Mouse (Mus musculus) MEL (cell line): ENCODE results near the gene Trit1. TPM values are rescaled to one million over a fixed set of nuclear protein-coding genes. Genes with fewer than 3 reads are reported as not detected.
"Not testable (repeated sequence)": the region's sequence is repeated elsewhere in the genome, so short reads cannot be mapped to it uniquely, and the experiment has no call there.

Experiments
- DNase-seq: peaks from one replicate; pipeline ENCODE4 v3.0.0; 2011; ENCODE audit warnings: low read depth, low spot score
- H3K27ac ChIP-seq: 2 replicates; pipeline ENCODE4 v1.5.1; 2012; ENCODE audit warnings: low read depth, mild to moderate bottlenecking, control low read depth, low read length, moderate library complexity; ENCODE audit not compliant: control insufficient read depth
- H3K27me3 ChIP-seq, 2 experiments: fragments of 150-350 bp in 1 of 2; sonication (generic) in 1 of 2; 2 replicates each; pipeline ENCODE4 v1.6.1; 2012; ENCODE audit warnings: low read length in 2 of 2, mild to moderate bottlenecking in 2 of 2, improper control_type of control experiment in 1 of 2, moderate library complexity in 1 of 2; ENCODE audit not compliant: insufficient read depth in 2 of 2, control insufficient read depth in 1 of 2
- H3K36me3 ChIP-seq, 2 experiments: 2 replicates each; pipeline ENCODE4 v1.6.1; 2012 to 2014; ENCODE audit warnings: low read length in 2 of 2, improper control_type of control experiment in 1 of 2, inconsistent platforms in 1 of 2, mild to moderate bottlenecking in 1 of 2; ENCODE audit not compliant: insufficient read depth in 2 of 2, control insufficient read depth in 1 of 2
- H3K4me1 ChIP-seq, 2 experiments: fragments of 150-350 bp in 1 of 2; sonication (generic) in 1 of 2; 2 replicates each; pipeline ENCODE4 v1.6.1; 2012; ENCODE audit warnings: low read length in 2 of 2, improper control_type of control experiment in 1 of 2, mild to moderate bottlenecking in 1 of 2; ENCODE audit not compliant: insufficient read depth in 2 of 2, control insufficient read depth in 1 of 2
- H3K4me3 ChIP-seq, 2 experiments: fragments of 150-350 bp in 1 of 2; sonication (generic) in 1 of 2; 2 replicates each; pipeline ENCODE4 v1.5.1; 2012; ENCODE audit warnings: low read depth in 2 of 2, low read length in 2 of 2, mild to moderate bottlenecking in 2 of 2, moderate library complexity in 2 of 2, control low read depth in 1 of 2, improper control_type of control experiment in 1 of 2; ENCODE audit not compliant: control insufficient read depth in 1 of 2, insufficient read depth in 1 of 2
- H3K79me2 ChIP-seq: 2 replicates; pipeline ENCODE4 v1.6.1; 2012; ENCODE audit warnings: mild to moderate bottlenecking, low read length, moderate library complexity; ENCODE audit not compliant: control insufficient read depth, poor library complexity, insufficient read depth
- H3K9ac ChIP-seq: 2 replicates; pipeline ENCODE4 v1.6.1; 2012; ENCODE audit warnings: low read depth, mild to moderate bottlenecking, control low read depth, low read length, moderate library complexity; ENCODE audit not compliant: control insufficient read depth, poor library complexity, severe bottlenecking
- H3K9me3 ChIP-seq: fragments of 150-350 bp; sonication (generic); replicated peaks from 2 replicates; pipeline ENCODE4 v1.6.1; 2012; ENCODE audit warnings: mild to moderate bottlenecking, low read length, improper control_type of control experiment, moderate library complexity; ENCODE audit not compliant: insufficient read depth
- BHLHE40 ChIP-seq: IDR thresholded peaks from 2 replicates; pipeline ENCODE4 v1.6.1; 2012; ENCODE audit warnings: low read depth, mild to moderate bottlenecking, inconsistent platforms, low read length, improper control_type of control experiment, borderline replicate concordance
- CHD1 ChIP-seq: IDR thresholded peaks from 2 replicates; pipeline ENCODE4 v1.6.1; 2012; ENCODE audit warnings: low read depth, mild to moderate bottlenecking, inconsistent platforms, low read length, improper control_type of control experiment
- CTCF ChIP-seq, 3 experiments: IDR thresholded peaks in 2 of 3; conservative IDR thresholded peaks in 1 of 3; 2 replicates each; pipeline ENCODE4 v1.5.1; 2011 to 2012; ENCODE audit warnings: low read length in 3 of 3, low read depth in 2 of 3, mild to moderate bottlenecking in 2 of 3, improper control_type of control experiment in 1 of 3, inconsistent platforms in 1 of 3, mixed read lengths in 1 of 3, moderate library complexity in 1 of 3; ENCODE audit not compliant: control insufficient read depth in 1 of 3, insufficient read depth in 1 of 3, poor library complexity in 1 of 3, severe bottlenecking in 1 of 3
- ELF1 ChIP-seq: IDR thresholded peaks from 2 replicates; pipeline ENCODE4 v1.6.1; 2014; ENCODE audit warnings: low read depth, mild to moderate bottlenecking, inconsistent platforms, low read length, improper control_type of control experiment, moderate library complexity
- EP300 ChIP-seq, 2 experiments: IDR thresholded peaks; 2 replicates each; pipeline ENCODE4 v1.6.1; 2011; ENCODE audit warnings: improper control_type of control experiment in 2 of 2, low read length in 2 of 2, low read depth in 1 of 2, mild to moderate bottlenecking in 1 of 2
- ETS1 ChIP-seq: IDR thresholded peaks from 2 replicates; pipeline ENCODE4 v1.6.1; 2012; ENCODE audit warnings: low read depth, mild to moderate bottlenecking, inconsistent platforms, low read length, improper control_type of control experiment, moderate library complexity
- GABPA ChIP-seq: IDR thresholded peaks from 2 replicates; pipeline ENCODE4 v1.6.1; 2012; ENCODE audit warnings: low read depth, mild to moderate bottlenecking, inconsistent platforms, low read length, improper control_type of control experiment, moderate library complexity
- MAZ ChIP-seq: IDR thresholded peaks from 2 replicates; pipeline ENCODE4 v1.6.1; 2012; ENCODE audit warnings: low read depth, mild to moderate bottlenecking, inconsistent platforms, low read length, improper control_type of control experiment
- NELFE ChIP-seq: IDR thresholded peaks from 2 replicates; pipeline ENCODE4 v1.6.1; 2011; ENCODE audit warnings: low read depth, low read length, improper control_type of control experiment
- NRF1 ChIP-seq: IDR thresholded peaks from 2 replicates; pipeline ENCODE4 v1.6.1; 2014; ENCODE audit warnings: low read depth, mild to moderate bottlenecking, inconsistent platforms, low read length, improper control_type of control experiment, moderate library complexity; ENCODE audit not compliant: poor library complexity, insufficient read depth, severe bottlenecking
- POLR2AphosphoS5 ChIP-seq: IDR thresholded peaks from 2 replicates; pipeline ENCODE4 v1.6.1; 2012; ENCODE audit warnings: low read depth, borderline replicate concordance, mild to moderate bottlenecking, inconsistent platforms, low read length, moderate library complexity, mixed read lengths
- SIN3A ChIP-seq: IDR thresholded peaks from 2 replicates; pipeline ENCODE4 v1.6.1; 2012; ENCODE audit warnings: low read length, improper control_type of control experiment, inconsistent platforms
- SMC3 ChIP-seq: IDR thresholded peaks from 2 replicates; pipeline ENCODE4 v1.6.1; 2011; ENCODE audit warnings: low read depth, low read length, improper control_type of control experiment
- UBTF ChIP-seq: IDR thresholded peaks from 2 replicates; pipeline ENCODE4 v1.6.1; 2012; ENCODE audit warnings: low read depth, mild to moderate bottlenecking, inconsistent platforms, low read length, improper control_type of control experiment, moderate library complexity, borderline replicate concordance; ENCODE audit not compliant: insufficient read depth
- USF1 ChIP-seq: IDR thresholded peaks from 2 replicates; pipeline ENCODE4 v1.6.1; 2014; ENCODE audit warnings: low read depth, mild to moderate bottlenecking, inconsistent platforms, low read length, improper control_type of control experiment, moderate library complexity
- ZC3H11A ChIP-seq: IDR thresholded peaks from 2 replicates; pipeline ENCODE4 v1.6.1; 2012; ENCODE audit warnings: low read depth, mild to moderate bottlenecking, inconsistent platforms, low read length, improper control_type of control experiment
- ZKSCAN1 ChIP-seq: IDR thresholded peaks from 2 replicates; pipeline ENCODE4 v1.6.1; 2012; ENCODE audit warnings: low read depth, mild to moderate bottlenecking, inconsistent platforms, low read length, improper control_type of control experiment, moderate library complexity
- ZMIZ1 ChIP-seq: IDR thresholded peaks from 2 replicates; pipeline ENCODE4 v1.6.1; 2012; ENCODE audit warnings: low read depth, mild to moderate bottlenecking, inconsistent platforms, low read length, improper control_type of control experiment, moderate library complexity
- ZNF384 ChIP-seq: IDR thresholded peaks from 2 replicates; pipeline ENCODE4 v1.6.1; 2012; ENCODE audit warnings: low read depth, mild to moderate bottlenecking, inconsistent platforms, low read length, improper control_type of control experiment
- polyA plus RNA-seq, 2 experiments: library from polyadenylated mRNA; stranded (reverse) in 1 of 2; unstranded in 1 of 2; fragments of >175 nt in 1 of 2; fragments of >200 nt in 1 of 2; gene quantifications; 2 replicates each; pipeline versions ENCODE4 v1.2.1 to v1.2.4; 2012; ENCODE audit warnings: low replicate concordance in 2 of 2, low read depth in 1 of 2; ENCODE audit not compliant: insufficient read length in 2 of 2, insufficient read depth in 1 of 2, missing spikeins in 1 of 2
- total RNA-seq: library from RNA; depleted of rRNA; stranded (reverse); fragments of 300-350 nt; gene quantifications from 2 replicates; pipeline ENCODE4 v1.2.3, GENCODE M21; 2012

The Trit1 gene
- total and polyA plus RNA-seq, 3 experiments = 17.9 to 19.6 TPM; not detected in 1

DNA sequence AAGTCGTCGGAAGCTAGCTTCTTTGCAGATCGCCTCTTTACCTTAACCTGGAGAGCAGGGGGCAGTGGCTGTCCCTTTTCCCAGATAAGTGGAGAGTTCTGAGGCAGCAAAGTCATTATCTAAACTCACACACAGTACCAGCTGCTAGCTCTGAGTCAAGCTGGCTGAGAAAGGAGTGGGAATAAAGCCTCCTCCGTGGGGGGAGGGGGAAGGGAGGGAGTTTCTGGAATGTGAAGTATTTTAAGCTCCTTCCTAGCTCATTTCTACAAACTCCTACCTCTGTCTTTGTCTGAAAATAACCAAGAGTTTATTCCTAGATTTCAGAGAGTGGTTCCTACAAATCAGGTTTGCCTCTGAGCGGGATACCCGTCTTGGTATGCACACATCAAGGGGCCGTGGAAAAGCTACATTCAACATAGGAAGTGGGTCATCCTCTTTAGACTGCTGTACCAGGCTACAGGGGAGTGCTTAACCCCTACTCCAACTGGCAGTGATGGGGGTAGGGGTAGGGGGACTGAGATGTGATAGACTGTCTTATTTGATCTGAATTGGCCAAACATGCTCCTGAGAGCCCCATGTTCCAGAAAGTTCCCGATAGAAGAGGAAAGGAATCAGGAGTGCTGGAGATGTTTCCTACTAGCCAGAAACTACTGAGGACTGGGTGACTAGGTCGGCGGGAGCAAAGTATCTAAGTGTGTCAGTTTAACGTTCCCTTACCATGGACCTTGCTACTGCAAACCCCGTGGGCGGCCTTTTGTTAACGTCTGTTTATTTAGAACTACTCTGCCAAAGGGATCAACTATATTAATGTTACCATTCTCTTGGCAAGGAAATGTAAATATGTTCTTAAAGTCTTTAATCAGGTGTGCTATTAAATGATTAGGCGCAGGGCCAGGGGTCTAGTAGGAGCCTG, 11.1 kb upstream of the Trit1 start:
- Histone ChIP-seq H3K9me3 (no peaks in the 10 kb centered on the region), H3K79me2 (no peaks in the 10 kb centered on the region), H3K27me3 (peaks cover 3 to 13% of the 10 kb centered on the region in 2 experiments; a peak in 3 of 4 replicates), H3K4me3 (no peak overlapping the region), H3K36me3 (no peaks in the 10 kb centered on the region), H3K9ac (no peak overlapping the region)
- DNase-seq = no peak
- TF ChIP-seq SMC3 = no peak
- no peak for TF ChIP-seq ZC3H11A
- TF ChIP-seq ZMIZ1 = no peak
- TF ChIP-seq SIN3A = no peak
- TF ChIP-seq EP300 (IDR thresholded peaks at IDR 0.05; ENCODE audit: low read depth in 1 of 2, low read length in 2 of 2) = no peak
- no peak for TF ChIP-seq NELFE
- TF ChIP-seq BHLHE40 = no peak
- TF ChIP-seq ZKSCAN1 = no peak
- TF ChIP-seq MAZ = no peak
- TF ChIP-seq ZNF384 = no peak
- TF ChIP-seq ELF1 = no peak
- no peak for TF ChIP-seq CTCF (IDR thresholded peaks at IDR 0.05 in 2 of 3, conservative IDR thresholded peaks at IDR 0.05 in 1 of 3; ENCODE audit: control insufficient read depth in 1 of 3, insufficient read depth in 1 of 3, low read depth in 2 of 3, low read length in 3 of 3, poor library complexity in 1 of 3, severe bottlenecking in 1 of 3)
- TF ChIP-seq, all 39 proteins: peak for 0
- no peak overlapping the region for H3K27ac ChIP-seq
- H3K4me1 ChIP-seq = no peaks in the 10 kb centered on the region

DNA sequence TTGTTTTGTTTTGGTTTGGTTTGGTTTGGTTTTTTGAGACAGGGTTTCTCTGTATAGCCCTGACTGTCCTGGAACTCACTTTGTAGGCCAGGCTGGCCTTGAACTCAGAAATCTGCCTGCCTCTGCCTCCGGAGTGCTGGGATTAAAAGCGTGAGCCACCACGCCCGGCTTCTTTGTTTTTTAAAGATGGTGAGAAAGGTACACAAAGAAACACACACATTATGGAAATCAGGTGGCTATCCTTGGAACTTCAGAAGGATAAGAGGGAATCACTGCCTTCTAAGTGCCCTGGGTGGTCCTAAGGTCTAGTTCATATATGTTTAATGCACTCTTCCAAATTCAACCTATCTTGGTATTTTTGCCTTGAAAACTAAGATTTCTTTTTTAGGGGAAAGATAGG, 3.9 kb upstream of the Trit1 start:
- H3K4me3 ChIP-seq, H3K27ac ChIP-seq, H3K4me1 ChIP-seq, H3K9me3 ChIP-seq, H3K36me3 ChIP-seq, H3K27me3 ChIP-seq, H3K9ac ChIP-seq, DNase-seq: not testable (repeated sequence)
- peaks cover 11% of the 10 kb centered on the region for H3K79me2 ChIP-seq

- no peak for TF ChIP-seq SMC3
- no peak for TF ChIP-seq NRF1
- TF ChIP-seq POLR2AphosphoS5 = no peak
- TF ChIP-seq GABPA = no peak
- no peak for TF ChIP-seq ETS1
- no peak for TF ChIP-seq UBTF
- no peak for TF ChIP-seq USF1
- no peak for TF ChIP-seq CHD1
- DNase-seq = no peak
- peaks cover 0 to 13% of the 10 kb centered on the region in 2 experiments; a peak in 2 of 4 replicates for H3K36me3 ChIP-seq
- no peak overlapping the region for H3K27ac ChIP-seq
- peaks cover 19% of the 10 kb centered on the region for H3K79me2 ChIP-seq
- H3K9ac ChIP-seq = no peak overlapping the region
- H3K9me3 ChIP-seq = no peaks in the 10 kb centered on the region
- H3K4me1 ChIP-seq = peaks cover 4 to 5% of the 10 kb centered on the region in 2 experiments; a peak in 2 of 4 replicates
- H3K4me3 ChIP-seq = no peak overlapping the region
- H3K27me3 ChIP-seq = 0 out of 4 replicates have a peak, but pooled peaks cover 0 to 1% of the 10 kb centered on the region in 2 experiments
Observed at GRCm38 (mm10) chr4:123013346-123013945, 3.0 kb upstream of the Trit1 start.
